Mouse (Mus musculus) forebrain, embryonic 16.5 days (tissue): Measurements from ENCODE around the gene Plekhd1. TPM values are rescaled to one million over a fixed set of nuclear protein-coding genes. Genes with fewer than 3 reads are reported as not detected.

Experiments used
- ATAC-seq: fragments of 200-750 bp; cut with Nextera tagmentation; 2 replicates; pipeline ENCODE4 v1.8.0; 2017; ENCODE audit warnings: mild to moderate bottlenecking, moderate library complexity
- H3K27ac ChIP-seq: fragments of 300-500 bp; sonication (generic); 2 replicates; pipeline ENCODE4 v1.5.1; 2014; ENCODE audit warnings: low read length, control low read depth
- H3K27me3 ChIP-seq: fragments of 300-500 bp; sonication (generic); replicated peaks from 2 replicates; pipeline ENCODE4 v1.6.1; 2014; ENCODE audit warnings: low read length; ENCODE audit not compliant: control insufficient read depth, insufficient read depth
- H3K36me3 ChIP-seq: fragments of 300-500 bp; sonication (generic); 2 replicates; pipeline ENCODE4 v1.6.1; 2014; ENCODE audit not compliant: control insufficient read depth, insufficient read depth
- H3K4me1 ChIP-seq: fragments of 300-500 bp; sonication (generic); replicated peaks from 2 replicates; pipeline ENCODE4 v1.6.1; 2014; ENCODE audit warnings: low read length; ENCODE audit not compliant: control insufficient read depth, insufficient read depth
- H3K4me2 ChIP-seq: fragments of 300-500 bp; sonication (generic); 2 replicates; pipeline ENCODE4 v1.6.1; 2014; ENCODE audit warnings: mild to moderate bottlenecking, low read length, control low read depth
- H3K4me3 ChIP-seq: fragments of 300-500 bp; sonication (generic); replicated peaks from 2 replicates; pipeline ENCODE4 v1.5.1; 2014; ENCODE audit warnings: mild to moderate bottlenecking, low read length, control low read depth
- H3K9ac ChIP-seq: fragments of 300-500 bp; sonication (generic); replicated peaks from 2 replicates; pipeline ENCODE4 v1.6.1; 2014; ENCODE audit warnings: low read depth, low read length, control low read depth
- H3K9me3 ChIP-seq: fragments of 300-500 bp; sonication (generic); 2 replicates; pipeline ENCODE4 v1.6.1; 2016; ENCODE audit warnings: low read length; ENCODE audit not compliant: control insufficient read depth
- WGBS: fragments of 180-500 bp; shearing (Covaris S2); extraction: QIAGEN DNeasy Blood & Tissue Kit; methylation state at CpG from one replicate; pipeline ENCODE4 v1.1.7; 2014; 5-methylcytosine and 5-hydroxymethylcytosine counted together
- polyA plus RNA-seq: library from polyadenylated mRNA; unstranded; fragments of >200 nt; fragmentation: Nextera tagmentation; extraction: Ambion mirVana; gene quantifications from 2 replicates; pipeline ENCODE4 v1.2.1, GENCODE M21; 2015

Plekhd1 gene
- polyA plus RNA-seq, 1 experiment from 2014 or later = 1.5 TPM

DNA sequence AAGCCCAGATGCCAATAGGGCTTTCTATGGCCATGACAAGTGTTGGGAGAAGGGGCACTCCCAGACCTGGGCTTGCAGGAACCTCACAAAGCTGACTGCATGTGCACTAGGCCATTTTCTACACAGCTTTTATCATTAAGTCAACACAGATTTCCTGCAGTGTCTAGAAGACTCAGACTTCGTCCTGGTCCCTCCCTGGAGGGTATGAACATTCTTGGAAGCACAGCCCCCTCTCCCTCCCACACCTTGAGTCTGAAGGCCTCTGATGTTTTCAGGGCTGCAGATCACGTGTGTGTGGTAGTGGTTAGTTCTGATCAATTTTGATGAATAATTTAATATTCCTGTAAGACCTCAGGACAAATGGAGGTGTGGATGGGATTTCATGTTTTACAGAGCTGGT is 1.3 kb downstream of the Plekhd1 start:
- H3K36me3 ChIP-seq = no peaks in the 10 kb centered on the region
- no peak overlapping the region for H3K4me2 ChIP-seq
- ATAC-seq = no peak
- H3K4me1 ChIP-seq = peaks cover 15% of the 10 kb centered on the region
- no peak overlapping the region for H3K27ac ChIP-seq
- H3K27me3 ChIP-seq = peaks cover 30% of the 10 kb centered on the region
- H3K9ac ChIP-seq = no peak overlapping the region
- no peaks in the 10 kb centered on the region for H3K9me3 ChIP-seq
- 65% methylated on average over 2 of the region's 2 CpGs for WGBS
- no peak overlapping the region for H3K4me3 ChIP-seq

- WGBS = 69% methylated on average over 3 of the region's 3 CpGs
- H3K4me1 ChIP-seq = peaks cover 15% of the 10 kb centered on the region
- H3K9ac ChIP-seq = no peak overlapping the region
- H3K27me3 ChIP-seq = peaks cover 30% of the 10 kb centered on the region
- H3K4me2 ChIP-seq = no peak overlapping the region
- no peak overlapping the region for H3K4me3 ChIP-seq
- H3K27ac ChIP-seq = no peak overlapping the region
- H3K9me3 ChIP-seq = no peaks in the 10 kb centered on the region
- ATAC-seq = no peak
- H3K36me3 ChIP-seq = no peaks in the 10 kb centered on the region
These were observed 2.6 kb downstream of the Plekhd1 start for GRCm38 (mm10) chr12:80695004-80695403.

DNA sequence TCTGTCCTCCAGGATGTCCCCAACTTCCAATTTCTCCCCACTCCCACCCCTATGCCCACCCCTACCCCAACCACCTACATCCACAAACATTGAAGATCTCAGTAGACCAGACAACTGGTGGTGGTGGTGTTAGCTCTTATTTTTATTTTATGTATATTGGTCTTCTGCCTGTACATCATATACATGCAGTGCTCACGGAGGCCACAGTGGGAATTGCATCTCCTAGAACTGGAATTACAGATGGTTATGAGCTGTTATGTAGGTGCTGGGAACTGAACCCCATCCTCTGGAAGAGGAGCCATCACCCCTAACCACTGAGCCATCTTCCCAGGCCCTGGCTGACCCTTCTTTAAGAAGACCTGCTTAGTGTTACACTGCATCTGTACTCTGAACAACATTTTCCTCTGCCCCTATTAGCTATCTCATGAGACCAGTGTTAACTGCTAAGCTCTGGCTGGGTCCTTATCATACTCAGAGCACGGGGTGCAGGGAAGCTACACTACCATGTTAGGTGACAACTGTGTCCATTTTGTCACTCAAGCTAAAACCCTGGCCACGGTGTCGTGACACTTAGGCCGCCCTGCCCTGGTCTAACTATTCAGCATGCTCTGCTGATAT is 6.2 kb downstream of the Plekhd1 start:
- Histone ChIP-seq H3K36me3 (no peaks in the 10 kb centered on the region), H3K27me3 (peaks cover 9% of the 10 kb centered on the region), H3K4me1 (no peaks in the 10 kb centered on the region), H3K4me2 (no peak overlapping the region), H3K9me3 (no peaks in the 10 kb centered on the region), H3K4me3 (no peak overlapping the region), H3K27ac (no peak overlapping the region), H3K9ac (no peak overlapping the region)
- no peak for ATAC-seq
- 94% methylated on average over 5 of the region's 5 CpGs for WGBS

DNA sequence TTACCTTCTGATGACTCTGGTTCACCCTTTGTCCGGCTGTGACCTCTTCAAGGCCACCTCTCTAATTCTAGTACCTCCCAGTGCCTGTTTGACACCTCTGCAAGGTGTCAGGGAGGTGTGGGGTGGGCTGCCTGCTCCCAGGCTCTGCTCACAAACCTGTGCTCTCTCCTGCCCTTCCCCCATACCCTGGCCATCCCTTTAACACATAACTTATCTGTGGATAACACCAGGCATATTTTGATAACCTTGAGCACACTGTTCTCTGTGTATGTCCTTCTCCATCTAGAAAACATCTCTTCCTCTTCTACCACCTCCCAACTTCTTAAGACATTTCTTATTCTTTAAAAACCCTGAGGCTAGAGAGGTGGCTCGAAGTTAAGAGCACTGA is 6.7 kb downstream of the Plekhd1 start:
- Histone ChIP-seq H3K4me2 (no peak overlapping the region), H3K4me3 (no peak overlapping the region), H3K4me1 (no peaks in the 10 kb centered on the region), H3K27ac (no peak overlapping the region), H3K27me3 (peaks cover 5% of the 10 kb centered on the region), H3K36me3 (no peaks in the 10 kb centered on the region), H3K9me3 (no peaks in the 10 kb centered on the region), H3K9ac (no peak overlapping the region)
- ATAC-seq = no peak
- 75% methylated on average over 2 of the region's 2 CpGs for WGBS

DNA sequence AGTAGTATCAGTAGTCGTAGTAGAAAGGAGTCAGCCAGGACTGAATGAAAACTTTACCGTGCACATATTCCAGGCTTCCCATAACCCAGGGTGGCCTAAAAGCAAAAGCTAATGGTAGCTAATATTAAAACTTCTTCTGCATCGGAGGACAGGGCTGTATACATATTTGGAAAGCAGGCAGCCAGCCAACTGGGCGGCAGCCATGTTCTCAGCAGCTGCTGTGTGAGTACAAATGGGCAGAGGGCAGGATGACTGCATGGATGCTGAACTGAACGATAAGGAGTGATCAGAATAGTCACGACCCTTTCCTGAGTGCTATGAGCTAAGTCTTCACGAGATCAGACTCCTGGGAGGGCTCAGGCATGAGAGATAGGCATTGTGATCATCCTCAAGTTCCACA is 8.9 kb downstream of the Plekhd1 start:
- H3K4me2 ChIP-seq = no peak overlapping the region
- H3K27me3 ChIP-seq = no peaks in the 10 kb centered on the region
- H3K36me3 ChIP-seq = no peaks in the 10 kb centered on the region
- no peak overlapping the region for H3K27ac ChIP-seq
- H3K9me3 ChIP-seq = no peaks in the 10 kb centered on the region
- H3K4me3 ChIP-seq = no peak overlapping the region
- H3K9ac ChIP-seq = no peak overlapping the region
- 62% methylated on average over 7 of the region's 7 CpGs for WGBS
- peaks cover 7% of the 10 kb centered on the region for H3K4me1 ChIP-seq
- ATAC-seq = no peak

GRCm38 (mm10) chr12:80706208-80706914 is 14.0 kb downstream of the Plekhd1 start:
- Histone ChIP-seq H3K4me3 (no peak overlapping the region), H3K27ac (peak overlapping the region; percentile 66), H3K27me3 (no peaks in the 10 kb centered on the region), H3K9ac (no peak overlapping the region), H3K4me1 (peaks cover 23% of the 10 kb centered on the region), H3K36me3 (no peaks in the 10 kb centered on the region), H3K4me2 (peak overlapping the region; percentile 19; the same call in 1 of the 2 replicates), H3K9me3 (no peaks in the 10 kb centered on the region)
- peak; percentile 41; the same call in 1 of the 2 replicates for ATAC-seq
- WGBS = 51% methylated on average over 11 of the region's 11 CpGs

DNA sequence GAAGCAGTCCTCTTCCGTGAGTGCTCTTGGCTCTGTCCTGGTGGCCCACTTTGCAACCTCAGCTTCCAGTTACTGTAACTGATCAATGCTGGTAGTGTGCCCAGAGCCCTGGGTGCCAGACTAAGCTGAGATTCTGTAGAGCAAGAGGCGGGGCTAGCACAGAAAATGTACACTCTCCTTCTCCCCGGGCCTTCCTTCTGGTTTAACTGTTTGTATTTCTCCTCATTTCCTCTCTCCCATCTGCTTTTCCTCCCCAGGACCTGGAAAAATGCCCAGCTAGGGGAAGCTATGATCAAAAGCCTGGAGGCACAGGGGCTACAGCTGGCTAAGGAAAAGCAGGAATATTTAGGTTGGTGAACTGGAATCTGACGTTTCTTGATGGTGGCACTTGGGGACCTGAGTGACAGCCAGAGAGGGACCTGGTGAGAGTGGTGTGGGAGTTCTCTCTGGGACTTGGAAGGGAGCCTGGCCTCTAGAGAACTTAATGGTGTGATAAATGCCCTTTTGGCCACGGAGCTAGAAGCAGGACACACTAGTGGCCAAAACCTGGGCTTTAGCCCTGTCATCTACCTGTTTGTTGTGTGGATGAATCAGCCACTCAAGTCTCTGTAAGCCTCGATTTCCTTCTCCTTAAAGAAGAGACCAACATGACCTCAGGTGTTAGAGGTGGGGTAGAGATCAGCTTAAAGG is 14.7 kb downstream of the Plekhd1 start:
- WGBS = 34% methylated on average over 6 of the region's 6 CpGs
- peak; percentile 93 for ATAC-seq
- no peaks in the 10 kb centered on the region for H3K36me3 ChIP-seq
- no peaks in the 10 kb centered on the region for H3K27me3 ChIP-seq
- H3K27ac ChIP-seq = peak overlapping the region; percentile 66
- H3K9me3 ChIP-seq = no peaks in the 10 kb centered on the region
- H3K4me1 ChIP-seq = peaks cover 23% of the 10 kb centered on the region
- no peak overlapping the region for H3K4me3 ChIP-seq
- no peak overlapping the region for H3K9ac ChIP-seq
- peak overlapping the region; percentile 19; the same call in 1 of the 2 replicates for H3K4me2 ChIP-seq

DNA sequence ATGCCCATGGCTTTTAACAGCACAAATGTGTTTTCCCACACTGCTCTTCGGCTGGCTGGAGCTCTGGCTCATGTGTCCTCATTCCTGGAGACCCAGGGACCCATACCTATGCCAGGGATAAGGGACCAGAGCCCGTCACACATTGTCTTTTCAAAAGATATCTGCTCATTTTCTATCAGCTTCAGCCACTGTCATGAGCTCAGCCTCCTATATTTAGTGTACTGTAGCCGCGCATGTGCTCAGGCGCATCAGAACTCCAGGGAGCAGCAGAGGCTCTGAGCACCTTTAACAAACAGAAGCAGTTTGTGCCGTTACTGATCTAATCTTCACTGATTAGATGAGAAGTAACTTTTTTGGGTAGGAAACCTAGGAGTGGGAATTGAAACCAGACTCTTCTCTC is 23.5 kb downstream of the Plekhd1 start:
- Histone ChIP-seq H3K9ac (no peak overlapping the region), H3K4me3 (no peak overlapping the region), H3K4me2 (no peak overlapping the region), H3K36me3 (no peaks in the 10 kb centered on the region), H3K9me3 (no peaks in the 10 kb centered on the region), H3K4me1 (no peaks in the 10 kb centered on the region), H3K27ac (no peak overlapping the region), H3K27me3 (no peaks in the 10 kb centered on the region)
- no peak for ATAC-seq
- WGBS = 80% methylated on average over 6 of the region's 6 CpGs

DNA sequence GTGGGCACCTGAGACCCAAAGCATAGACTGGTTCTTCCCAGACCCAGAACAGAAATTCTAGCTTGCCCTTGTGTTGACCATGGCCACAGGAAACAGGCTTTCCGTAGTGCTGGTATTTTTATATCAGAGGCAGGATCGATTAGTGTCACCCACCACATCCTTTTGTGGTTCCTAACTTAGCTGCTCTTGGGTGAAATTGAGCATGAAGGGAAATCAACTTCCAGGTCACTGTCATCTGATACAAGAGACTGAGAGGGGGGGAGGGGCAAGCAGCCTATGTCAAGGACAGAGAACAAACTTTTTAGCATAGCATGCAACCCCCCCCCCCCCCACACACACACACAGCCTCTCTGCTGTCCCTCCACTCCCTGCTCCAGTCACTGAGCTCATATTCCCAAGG is 26.8 kb downstream of the Plekhd1 start:
- no peaks in the 10 kb centered on the region for H3K4me1 ChIP-seq
- H3K4me3 ChIP-seq = no peak overlapping the region
- no peaks in the 10 kb centered on the region for H3K27me3 ChIP-seq
- H3K4me2 ChIP-seq = no peak overlapping the region
- WGBS = 79% methylated on average over 2 of the region's 2 CpGs
- H3K9me3 ChIP-seq = no peaks in the 10 kb centered on the region
- ATAC-seq = no peak
- no peak overlapping the region for H3K9ac ChIP-seq
- no peak overlapping the region for H3K27ac ChIP-seq
- H3K36me3 ChIP-seq = no peaks in the 10 kb centered on the region
